Mouse (Mus musculus): ENCODE results near the gene Mtmr12. TPM values are rescaled to one million over a fixed set of nuclear protein-coding genes. Genes with fewer than 3 reads are reported as not detected.
"Not testable (repeated sequence)": the region's sequence is repeated elsewhere in the genome, so short reads cannot be mapped to it uniquely, and the experiment has no call there.

Gene Mtmr12
- total RNA-seq, 2 experiments from 2014 or later = 19.6 to 22.4 TPM

GRCm38 (mm10) chr15:12212266-12212665 lies 7.4 kb downstream of the Mtmr12 start:
- DNase-seq = no peak

- no peak for DNase-seq
Measured at GRCm38 (mm10) chr15:12214531-12215414, 9.9 kb downstream of the Mtmr12 start.

- DNase-seq = no peak
Measured at GRCm38 (mm10) chr15:12215415-12215718, 10.5 kb downstream of the Mtmr12 start.

GRCm38 (mm10) chr15:12216119-12216518 lies 11.3 kb downstream of the Mtmr12 start:
- no peak for DNase-seq

DNA sequence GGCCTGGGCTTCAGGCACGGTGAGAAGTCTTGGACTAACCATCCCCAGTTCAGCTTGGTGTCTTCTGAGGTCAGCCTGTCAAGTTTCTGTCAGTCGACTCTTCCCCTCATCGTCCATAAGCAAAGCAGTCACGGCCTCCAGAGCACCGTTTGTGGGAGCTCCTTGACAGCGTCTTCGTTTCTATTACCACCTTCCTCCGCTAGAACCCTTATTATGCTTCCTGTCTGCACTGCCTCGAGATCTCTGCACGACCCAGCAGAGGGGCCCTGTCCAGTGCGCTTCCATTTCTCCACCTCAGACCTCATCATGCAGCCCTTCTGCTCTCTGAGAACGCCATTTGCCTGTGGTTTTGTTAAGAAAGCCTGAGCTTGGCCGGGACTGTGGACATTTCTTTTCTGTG lies 12.0 kb downstream of the Mtmr12 start:
- no peak for DNase-seq

DNA sequence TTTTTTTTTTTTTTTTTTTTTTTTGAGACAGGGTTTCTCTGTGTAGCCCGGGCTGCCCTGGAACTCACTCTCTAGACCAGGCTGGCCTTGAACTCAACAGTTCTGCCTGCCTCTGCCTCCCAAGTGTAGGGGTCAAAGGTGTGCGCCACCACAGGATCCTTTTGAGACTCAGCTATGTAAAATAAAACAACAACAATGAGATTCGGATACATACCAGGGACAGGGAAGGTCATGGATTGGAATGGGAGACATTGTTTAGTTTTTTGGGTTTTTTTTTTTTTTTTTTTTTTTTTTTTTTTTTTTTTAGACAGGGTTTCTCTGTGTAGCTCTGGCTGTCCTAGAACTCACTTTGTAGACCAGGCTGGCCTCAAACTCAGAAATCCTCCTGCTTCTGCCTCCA lies 12.5 kb downstream of the Mtmr12 start:
- not testable (repeated sequence) for DNase-seq

DNA sequence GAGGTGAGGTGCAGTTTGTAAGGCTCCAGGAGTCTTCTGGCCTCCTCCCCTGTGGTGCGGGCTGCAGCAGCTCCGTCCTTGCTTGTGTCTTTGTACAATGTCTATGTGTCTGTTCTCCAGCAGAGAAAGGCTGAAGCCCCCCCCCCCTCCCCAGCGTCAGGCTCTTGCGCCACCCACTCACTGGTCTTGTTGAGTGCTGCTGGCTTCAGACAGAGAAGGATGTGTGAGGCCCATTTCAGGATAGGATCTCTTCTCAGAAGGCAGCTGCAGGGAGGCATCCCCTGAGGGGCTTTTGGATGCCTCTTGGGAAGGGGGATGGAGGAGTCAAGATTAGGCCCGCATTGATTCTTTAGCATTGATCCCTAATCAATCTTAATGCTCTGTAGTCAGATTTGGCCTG lies 13.0 kb downstream of the Mtmr12 start:
- no peak for DNase-seq

- DNase-seq = no peak
Measured at GRCm38 (mm10) chr15:12218583-12219382, 14.0 kb downstream of the Mtmr12 start.

GRCm38 (mm10) chr15:12221131-12221530 lies 16.3 kb downstream of the Mtmr12 start:
- DNase-seq = no peak

DNA sequence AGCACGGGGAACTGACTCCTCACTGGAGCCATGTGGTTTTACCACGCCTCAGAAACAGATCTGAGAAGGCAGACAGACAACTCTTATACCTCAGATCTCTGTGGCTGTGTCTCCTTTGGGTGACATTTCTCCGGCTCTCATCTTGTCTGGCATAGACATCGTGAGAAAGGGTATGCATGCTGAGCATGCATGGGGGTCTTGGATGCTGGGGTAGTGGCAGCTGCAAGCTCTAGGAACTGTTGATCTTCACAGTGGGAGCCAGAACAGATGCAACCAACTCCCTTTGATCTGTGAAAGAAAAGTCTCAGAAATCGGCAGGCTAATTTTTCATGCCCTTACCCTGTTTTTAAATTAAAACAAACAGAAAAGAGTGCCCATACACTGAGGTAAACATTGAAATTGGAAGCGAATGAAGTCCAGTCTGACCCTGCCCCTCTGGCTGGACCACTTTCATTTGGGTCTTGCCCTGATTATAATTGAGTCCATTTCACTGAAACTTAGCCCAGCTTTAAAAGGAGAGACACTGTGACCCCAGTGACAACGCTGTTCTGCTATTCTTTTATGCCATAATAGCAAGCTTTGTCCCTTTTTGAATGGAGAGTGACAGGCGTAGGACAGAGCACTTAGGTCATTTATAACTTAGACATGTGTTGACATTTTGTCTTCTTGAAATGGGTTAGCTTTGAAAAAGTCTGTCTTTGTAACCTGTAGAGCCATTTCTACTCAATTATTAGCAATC lies 17.9 kb downstream of the Mtmr12 start:
- no peak for DNase-seq

DNA sequence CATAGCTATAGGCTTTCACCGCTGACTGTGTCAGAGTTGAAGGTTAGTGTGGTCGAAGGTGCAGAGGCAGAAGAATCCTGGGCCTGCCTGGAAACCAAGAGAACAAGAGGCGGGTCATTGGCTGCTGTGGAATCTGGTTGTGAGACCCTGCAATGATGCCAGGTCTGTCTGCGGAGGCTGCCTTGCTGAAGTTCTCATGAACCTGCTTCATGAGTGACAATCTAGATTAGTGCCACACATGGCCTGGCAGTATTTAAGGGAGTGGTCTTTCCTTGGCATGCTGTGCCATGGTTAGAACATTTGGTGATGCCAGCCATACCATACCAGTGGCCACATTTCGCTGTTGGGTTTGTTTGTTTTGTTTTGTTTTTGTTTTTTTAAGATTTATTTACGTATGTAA lies 18.6 kb downstream of the Mtmr12 start:
- DNase-seq = no peak

GRCm38 (mm10) chr15:12224239-12224638 lies 19.4 kb downstream of the Mtmr12 start:
- DNase-seq = no peak

DNA sequence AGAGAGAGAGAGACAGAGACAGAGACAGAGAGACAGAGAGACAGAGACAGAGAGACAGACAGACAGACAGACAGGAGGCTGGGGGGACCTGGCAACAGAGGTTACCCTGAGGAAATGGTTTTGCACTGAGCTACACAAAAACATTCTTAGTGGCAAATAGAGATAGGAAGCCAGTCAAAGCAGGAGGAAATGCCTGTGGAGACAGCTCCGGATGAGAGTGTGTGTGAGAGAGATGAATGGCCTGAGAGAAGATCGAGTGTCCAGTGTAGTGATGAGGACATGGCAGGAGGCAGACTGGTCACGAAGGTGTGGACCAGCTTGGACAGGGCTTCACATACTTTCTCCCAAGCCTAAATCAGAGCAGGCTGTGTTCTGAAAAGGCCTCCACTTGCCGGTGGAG lies 20.2 kb downstream of the Mtmr12 start:
- DNase-seq = no peak

DNA sequence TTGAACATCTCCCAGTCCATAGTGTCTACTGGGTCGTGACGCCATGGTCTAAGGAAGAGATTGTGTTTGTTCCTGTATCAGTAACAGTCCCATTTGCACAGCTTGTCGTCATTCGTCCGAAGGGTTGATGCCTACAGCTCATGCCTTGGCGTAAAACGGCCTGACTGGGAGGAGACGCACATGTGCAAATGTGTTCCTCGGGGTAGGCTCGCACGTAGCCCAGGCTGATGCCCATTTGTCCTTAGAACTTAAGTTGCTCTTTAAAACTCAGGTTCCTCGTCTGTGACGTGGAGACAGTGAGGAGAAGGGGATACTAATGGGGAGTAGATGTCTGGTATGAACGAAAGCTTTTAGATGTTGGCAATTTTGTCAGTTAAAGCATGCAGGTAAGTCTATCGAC lies 22.1 kb downstream of the Mtmr12 start:
- no peak for DNase-seq

GRCm38 (mm10) chr15:12227355-12227754 lies 22.5 kb downstream of the Mtmr12 start:
- no peak for DNase-seq

- DNase-seq = no peak
Measured at GRCm38 (mm10) chr15:12229603-12230242, 24.9 kb downstream of the Mtmr12 start.

- DNase-seq = no peak
Measured at GRCm38 (mm10) chr15:12230243-12230935, 25.6 kb downstream of the Mtmr12 start.

GRCm38 (mm10) chr15:12231462-12231861 lies 26.6 kb downstream of the Mtmr12 start:
- DNase-seq = no peak

GRCm38 (mm10) chr15:12232429-12232828 lies 27.6 kb downstream of the Mtmr12 start:
- DNase-seq = no peak

DNA sequence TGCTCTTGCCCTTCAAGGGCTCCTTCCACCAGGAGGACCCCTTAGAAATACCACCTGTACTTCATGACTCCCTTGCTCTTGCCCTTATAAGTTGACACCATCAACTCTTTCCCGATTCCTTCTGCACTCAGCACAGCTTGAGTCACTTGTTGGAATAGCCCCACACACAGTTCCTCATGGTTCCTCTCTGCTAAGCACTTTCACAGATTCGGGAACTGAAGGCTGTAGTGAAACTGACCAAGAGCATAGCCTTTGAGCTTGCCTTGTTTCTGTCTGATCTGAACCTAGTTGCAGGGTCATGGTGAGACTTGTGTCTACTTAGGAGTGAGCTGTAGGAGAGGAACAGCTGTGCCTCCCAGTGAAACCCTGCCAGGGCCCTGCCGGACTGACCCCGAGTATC lies 28.2 kb downstream of the Mtmr12 start:
- no peak for DNase-seq

GRCm38 (mm10) chr15:12235559-12235958 lies 30.7 kb downstream of the Mtmr12 start:
- DNase-seq = no peak

DNA sequence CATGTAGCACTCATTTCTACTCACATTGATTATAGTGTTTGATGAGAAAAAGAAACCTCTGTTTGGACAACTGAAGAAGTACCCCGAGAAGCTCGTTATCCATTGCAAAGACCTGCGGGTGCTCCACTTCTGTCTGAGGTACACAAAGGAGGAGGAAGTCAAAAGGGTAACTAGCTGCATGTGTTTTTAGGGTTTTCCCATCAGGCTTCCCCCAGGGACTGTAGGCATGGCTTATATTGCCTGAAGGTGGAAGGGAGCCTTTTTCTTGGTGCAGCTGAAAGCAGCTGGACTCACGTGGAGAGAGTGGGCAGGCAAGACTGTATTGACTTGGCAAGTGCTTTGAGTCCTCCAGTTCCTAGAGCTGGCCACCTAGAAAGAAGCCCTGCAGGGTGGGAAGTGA lies 31.2 kb downstream of the Mtmr12 start:
- no peak for DNase-seq

Data from heart, postnatal 4 days (tissue).